8 mouse cellular contexts compared by ENCODE assay signal in genomic region chr4:117872471-117872886, GRCm38 (mm10). TPM values are rescaled to one million over a fixed set of nuclear protein-coding genes. Genes with fewer than 3 reads are reported as not detected.
DNase-seq lines count a peak whose midpoint lies in the region; ATAC-seq and TF ChIP-seq lines count a peak whose summit lies in the region.

TSS of gene Ccdc24 (minus strand) at chr4:117872557.

- H3K4me3 ChIP-seq in embryonic facial prominence, embryonic 13.5 days: peak within 1 kb of the TSS; percentile 27
- peak within 1 kb of the TSS; percentile 27 for H3K4me3 ChIP-seq in kidney, embryonic 15.5 days (replicated peaks)
- no peak within 1 kb of the TSS for H3K4me3 ChIP-seq in cerebellum, adult 2 months (replicated peaks; ENCODE audit: insufficient read depth, low read depth, low read length)

- peak within 1 kb of the TSS; percentile 61 for H3K9ac ChIP-seq in embryonic facial prominence, embryonic 13.5 days
- H3K9ac ChIP-seq in kidney, embryonic 15.5 days: peak within 1 kb of the TSS; percentile 29

- H3K27me3 ChIP-seq in embryonic facial prominence, embryonic 13.5 days: no peaks in the 10 kb centered on the region
- H3K27me3 ChIP-seq in kidney, embryonic 15.5 days: no peaks in the 10 kb centered on the region; the same call in 1 of the 2 replicates
- H3K27me3 ChIP-seq in cerebellum, adult 2 months (ENCODE audit: control insufficient read depth, insufficient read depth, low read length): no peaks in the 10 kb centered on the region

- no peak for TF ChIP-seq CTCF in cerebellum, adult 2 months (IDR thresholded peaks at IDR 0.05; ENCODE audit: borderline replicate concordance, insufficient read depth, low read depth, low read length)

- TF ChIP-seq POLR2A in cerebellum, adult 2 months (IDR thresholded peaks at IDR 0.05; ENCODE audit: borderline replicate concordance, insufficient read depth, low read length): no peak

- H3K4me1 ChIP-seq in embryonic facial prominence, embryonic 13.5 days: peaks cover 21% of the 10 kb centered on the region
- H3K4me1 ChIP-seq in kidney, embryonic 15.5 days: peaks cover 26% of the 10 kb centered on the region
- 0 out of 2 replicates have a peak, but pooled peaks cover 3% of the 10 kb centered on the region for H3K4me1 ChIP-seq in cerebellum, adult 2 months (ENCODE audit: control insufficient read depth, insufficient read depth, low read length)

- peak within 1 kb of the TSS; percentile 54 for H3K4me2 ChIP-seq in embryonic facial prominence, embryonic 13.5 days
- peak within 1 kb of the TSS; percentile 64 for H3K4me2 ChIP-seq in kidney, embryonic 15.5 days

- no peak for ATAC-seq in embryonic facial prominence, embryonic 13.5 days (ENCODE audit: insufficient number of reproducible peaks, insufficient read depth, low FRiP score, low TSS enrichment, low read depth)
- peak; percentile 54 for ATAC-seq in kidney, embryonic 15.5 days (replicated peaks; ENCODE audit: low FRiP score)

- 8% methylated on average over 14 of the region's 14 CpGs for WGBS in embryonic facial prominence, embryonic 13.5 days
- 4% methylated on average over 14 of the region's 14 CpGs for WGBS in kidney, embryonic 15.5 days
- 24% methylated on average over 14 of the region's 14 CpGs for WGBS in cerebellum, adult 2 months

- no peaks in the 10 kb centered on the region for H3K9me3 ChIP-seq in embryonic facial prominence, embryonic 13.5 days
- H3K9me3 ChIP-seq in kidney, embryonic 15.5 days (replicated peaks): no peaks in the 10 kb centered on the region

- no peak within 1 kb of the TSS for H3K27ac ChIP-seq in embryonic facial prominence, embryonic 13.5 days
- peak within 1 kb of the TSS; percentile 1; the same call in 1 of the 2 replicates for H3K27ac ChIP-seq in kidney, embryonic 15.5 days
- H3K27ac ChIP-seq in cerebellum, adult 2 months (ENCODE audit: insufficient read depth, low read length): no peak within 1 kb of the TSS

- DNase-seq in MN1 (ENCODE audit: low spot score): peak; percentile 18
- DNase-seq in lung, postnatal 36 days: peak; percentile 32
- DNase-seq in right cerebral cortex, adult 2 months (ENCODE audit: low spot score in 2 of 2): no peak
- no peak for DNase-seq in natural killer cell, adult 2 months (ENCODE audit: low spot score in 2 of 2)
- no peak for DNase-seq in ovary, postnatal 14 days (ENCODE audit: low spot score)
- DNase-seq in cerebellum, adult 2 months: no peak

- peaks cover 44% of the 10 kb centered on the region for H3K36me3 ChIP-seq in embryonic facial prominence, embryonic 13.5 days
- peaks cover 40% of the 10 kb centered on the region for H3K36me3 ChIP-seq in kidney, embryonic 15.5 days

RNA-seq across cellular contexts. Expression of gene Ccdc24, which starts in this region (rescaled TPM):
- polyA plus RNA-seq in embryonic facial prominence, embryonic 13.5 days (2015; fragmentation: Nextera tagmentation; extraction: Ambion mirVana): 1.9 and 2.3 TPM in 2 replicates
- polyA plus RNA-seq in kidney, embryonic 15.5 days (2015; fragmentation: Nextera tagmentation; extraction: Ambion mirVana): 0.89 and 1.8 TPM in 2 replicates
- 1.8 and 3.4 TPM in 2 replicates for polyA plus RNA-seq in cerebellum, adult 2 months (2012; rRNA removed)

Comparison
In these comparisons a context has a peak if more than half of its experiments do, and no peak if none do; other contexts are left out.
1. DNase-seq: peak in MN1 (single experiment) and lung, postnatal 36 days (single experiment); none in right cerebral cortex, adult 2 months (0 of 2), natural killer cell, adult 2 months (0 of 2), ovary, postnatal 14 days (single experiment) and cerebellum, adult 2 months (0 of 2).